Mouse (Mus musculus): Measurements from ENCODE around the gene Ppp1r3e.

The Ppp1r3e gene

GRCm38 (mm10) chr14:54877048-54877715, at the start of gene Ppp1r3e:
Gene Ppp1r3e (minus strand): TSS chr14:54877550.
- peak; percentile 75 for DNase-seq (ENCODE audit: low read depth, low spot score)

- peak; percentile 89 for DNase-seq (ENCODE audit: low read depth, low spot score)
Observed at GRCm38 (mm10) chr14:54926401-54927158, 49.2 kb upstream of the Ppp1r3e start.

- peak; percentile 74 for DNase-seq (ENCODE audit: low read depth, low spot score)
Observed at GRCm38 (mm10) chr14:54925349-54926342, 48.3 kb upstream of the Ppp1r3e start, which contains the start of gene Efs. Gene Efs (minus strand): TSS chr14:54926126.

- DNase-seq (ENCODE audit: low read depth, low spot score), result peak; percentile 80
Observed at GRCm38 (mm10) chr14:54924641-54925348, 47.4 kb upstream of the Ppp1r3e start.

GRCm38 (mm10) chr14:54920076-54920685, 42.8 kb upstream of the Ppp1r3e start:
- DNase-seq (ENCODE audit: low read depth, low spot score), result no peak

GRCm38 (mm10) chr14:54913343-54913742, 36.0 kb upstream of the Ppp1r3e start:
- no peak for DNase-seq (ENCODE audit: low read depth, low spot score)

DNA sequence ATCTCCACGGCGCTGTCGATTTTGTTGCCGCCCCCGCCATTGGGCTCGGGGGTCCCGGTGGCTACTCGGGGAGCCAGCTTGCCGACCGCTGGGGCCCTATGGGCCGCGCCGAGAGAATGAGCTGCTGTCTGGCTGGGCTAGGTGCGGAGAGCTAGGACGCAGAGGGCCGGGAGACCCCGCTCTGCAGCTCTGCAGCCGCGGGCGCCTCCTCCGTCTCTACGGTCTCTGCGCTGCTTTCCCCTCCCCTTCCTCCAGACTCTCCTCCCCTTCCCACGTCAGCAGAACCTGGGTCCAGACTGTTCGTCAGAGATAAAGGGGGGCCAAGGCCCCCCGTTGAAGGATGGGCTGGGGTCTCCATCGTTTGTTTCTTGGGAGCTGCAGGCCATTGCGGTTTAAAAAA, 35.5 kb upstream of the Ppp1r3e start, which contains the start of gene Slc22a17:
Slc22a17 (minus strand) TSS at position 247 of the 400 bp plus-strand sequence.
- peak; percentile 68 for DNase-seq (ENCODE audit: low read depth, low spot score)

GRCm38 (mm10) chr14:54912109-54912850, 34.9 kb upstream of the Ppp1r3e start:
- DNase-seq (ENCODE audit: low read depth, low spot score), result no peak

DNA sequence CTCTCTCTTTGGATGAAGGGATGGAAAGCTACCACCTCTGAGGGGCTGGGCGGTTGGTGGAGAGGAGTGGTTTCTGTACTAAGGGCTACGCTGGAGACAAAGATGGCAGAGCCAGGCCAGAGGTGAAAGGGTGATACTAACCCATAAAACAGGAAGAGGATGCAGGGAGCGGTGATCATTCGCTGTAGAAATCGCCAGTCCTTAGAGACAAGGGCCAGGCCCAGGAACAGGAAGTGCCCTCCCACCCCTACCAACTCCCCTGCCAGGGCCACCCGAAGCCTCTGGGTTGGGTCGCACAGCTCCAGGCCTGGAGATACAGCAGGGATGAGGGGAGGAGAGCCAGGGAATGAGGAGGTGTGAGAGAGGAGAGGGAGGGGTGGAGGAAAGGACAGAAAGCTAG, 31.3 kb upstream of the Ppp1r3e start:
- DNase-seq (ENCODE audit: low read depth, low spot score), result no peak

DNA sequence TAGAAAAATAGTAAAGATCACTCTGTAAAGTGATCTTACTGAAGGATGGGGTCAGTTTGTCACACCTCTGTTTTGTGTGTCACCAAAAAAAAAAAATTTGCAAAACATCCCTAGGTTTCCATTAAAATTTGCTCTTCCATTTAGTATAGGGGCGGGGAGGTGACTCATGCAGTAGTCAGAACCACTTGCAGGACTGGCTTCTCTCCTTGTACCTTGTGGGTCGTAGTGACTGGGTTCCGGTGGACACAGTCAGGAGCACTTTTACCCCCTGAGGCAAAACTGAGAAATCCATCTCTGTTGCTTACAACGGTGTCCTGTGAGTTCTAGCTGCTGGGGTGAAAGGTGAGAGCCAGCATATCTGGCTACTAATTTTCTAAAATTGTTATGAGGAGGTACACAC, 26.3 kb upstream of the Ppp1r3e start:
- DNase-seq (ENCODE audit: low read depth, low spot score), result no peak

GRCm38 (mm10) chr14:54900383-54900782, 23.0 kb upstream of the Ppp1r3e start:
- DNase-seq (ENCODE audit: low read depth, low spot score), result peak; percentile 87

GRCm38 (mm10) chr14:54897445-54897844, 20.1 kb upstream of the Ppp1r3e start:
- DNase-seq (ENCODE audit: low read depth, low spot score), result no peak

DNA sequence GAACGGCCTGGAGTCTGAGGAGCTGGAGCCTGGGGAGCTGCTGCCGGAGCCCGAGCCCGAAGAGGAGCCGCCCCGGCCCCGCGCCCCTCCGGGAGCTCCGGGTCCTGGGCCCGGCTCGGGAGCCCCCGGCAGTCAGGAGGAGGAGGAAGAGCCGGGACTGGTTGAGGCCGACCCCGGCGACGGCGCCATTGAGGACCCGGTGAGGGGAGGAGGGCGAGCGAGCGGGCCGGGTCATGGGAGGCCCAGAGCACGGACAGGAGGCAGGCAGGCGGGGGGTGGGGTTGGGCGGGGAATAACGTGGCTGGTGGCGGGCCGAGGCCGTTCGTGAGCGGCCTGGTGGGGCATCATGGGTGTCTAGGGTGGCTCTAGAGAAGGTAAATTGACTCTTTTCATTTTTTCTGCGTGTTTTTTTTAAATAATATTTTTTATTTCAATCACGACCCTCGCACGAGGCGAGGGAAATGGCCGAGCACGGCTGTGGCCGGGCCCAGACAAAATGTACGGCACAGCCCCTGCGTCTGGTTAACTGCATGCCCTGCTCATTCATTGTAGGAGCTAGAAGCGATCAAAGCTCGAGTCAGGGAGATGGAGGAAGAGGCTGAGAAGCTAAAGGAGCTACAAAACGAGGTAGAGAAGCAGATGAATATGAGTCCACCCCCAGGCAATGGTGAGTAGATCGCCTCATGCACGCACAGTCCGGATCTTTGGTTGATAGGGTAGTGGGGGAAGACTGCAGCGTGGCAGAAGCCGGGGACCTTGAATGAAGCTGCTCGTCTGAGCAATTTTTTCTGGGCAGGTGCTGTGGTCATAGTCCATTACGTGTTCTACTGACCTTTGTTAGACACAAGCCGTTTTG, 17.2 kb upstream of the Ppp1r3e start:
- DNase-seq (ENCODE audit: low read depth, low spot score), result peak; percentile 51

- DNase-seq (ENCODE audit: low read depth, low spot score), result peak; percentile 100
Observed at GRCm38 (mm10) chr14:54893651-54894181, 16.4 kb upstream of the Ppp1r3e start.

DNA sequence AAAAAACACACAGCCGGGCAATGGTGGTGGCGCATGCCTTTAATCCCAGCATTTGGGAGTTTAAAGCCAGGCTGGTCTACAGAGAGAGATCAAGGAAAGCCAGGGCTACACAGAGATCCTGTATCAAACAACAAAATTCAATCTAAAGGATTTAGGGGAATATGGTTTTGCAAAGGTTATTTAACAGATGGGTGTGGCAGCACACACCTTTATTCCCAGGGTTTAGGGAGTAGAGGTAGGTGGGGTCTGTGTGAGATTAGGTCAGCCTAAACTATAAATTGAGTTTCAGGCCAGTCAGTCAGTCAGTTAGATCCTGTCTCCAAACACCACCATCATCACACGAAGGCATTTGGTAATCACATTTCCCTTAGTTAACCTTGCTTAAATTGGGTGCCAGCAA, 14.8 kb upstream of the Ppp1r3e start, which contains the start of gene Pabpn1:
Pabpn1 (plus strand) TSS at position 301 of the 400 bp plus-strand sequence.
- DNase-seq (ENCODE audit: low read depth, low spot score), result no peak

DNA sequence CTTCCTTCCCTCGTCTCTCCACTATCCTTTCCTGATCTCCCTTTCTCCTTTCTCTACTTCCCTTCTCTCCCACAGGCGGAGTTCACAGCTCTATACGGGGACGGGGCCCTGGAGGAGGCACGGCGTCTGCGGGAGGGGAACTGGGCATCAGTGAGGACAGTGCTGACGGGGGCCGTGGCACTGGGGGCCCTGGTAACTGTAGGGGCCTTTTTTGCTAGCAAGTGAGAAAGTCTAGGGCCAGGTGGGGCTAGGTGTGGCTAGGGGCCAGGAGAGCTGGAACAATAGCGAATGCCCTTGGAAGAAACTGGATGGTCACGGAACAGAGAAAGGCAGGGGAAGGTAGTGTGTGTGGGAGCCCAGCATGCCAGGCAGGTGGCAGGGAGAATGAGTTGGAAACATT, 8.0 kb upstream of the Ppp1r3e start:
- DNase-seq (ENCODE audit: low read depth, low spot score), result no peak

DNA sequence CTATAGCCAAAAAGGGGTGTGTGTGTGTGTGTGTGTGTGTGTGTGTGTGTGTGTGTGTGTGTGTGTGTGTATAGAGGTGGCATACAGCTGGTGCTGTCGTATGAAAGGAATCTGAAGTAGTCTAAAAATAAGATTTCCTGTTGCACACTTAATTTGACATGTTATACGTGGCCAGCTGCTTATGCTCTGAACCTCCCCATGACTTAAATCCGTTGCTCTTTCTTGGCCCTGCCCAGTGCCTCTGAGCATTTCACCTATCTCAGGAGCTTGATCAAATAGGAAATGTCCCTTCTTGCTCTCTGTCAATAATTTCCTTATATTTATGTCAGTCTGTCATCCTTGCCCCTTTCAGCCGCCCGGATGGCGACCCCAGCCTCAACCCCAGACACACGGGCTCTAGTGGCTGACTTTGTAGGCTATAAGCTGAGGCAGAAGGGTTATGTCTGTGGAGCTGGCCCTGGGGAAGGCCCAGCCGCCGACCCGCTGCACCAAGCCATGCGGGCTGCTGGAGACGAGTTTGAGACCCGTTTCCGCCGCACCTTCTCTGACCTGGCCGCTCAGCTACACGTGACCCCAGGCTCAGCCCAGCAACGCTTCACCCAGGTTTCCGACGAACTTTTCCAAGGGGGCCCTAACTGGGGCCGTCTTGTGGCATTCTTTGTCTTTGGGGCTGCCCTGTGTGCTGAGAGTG, 6.8 kb upstream of the Ppp1r3e start:
- no peak for DNase-seq (ENCODE audit: low read depth, low spot score)

Data from R1 (cell line).